ENCODE assay signal across 7 mouse cellular contexts in genomic region chr4:86611524-86612288, GRCm38 (mm10). TPM values are rescaled to one million over a fixed set of nuclear protein-coding genes. Genes with fewer than 3 reads are reported as not detected.
DNase-seq lines count a peak whose midpoint lies in the region; ATAC-seq lines count a peak whose summit lies in the region.

TSS of gene Haus6 (minus strand) at chr4:86612055.

- peak within 1 kb of the TSS; percentile 60 for H3K27ac ChIP-seq in intestine, embryonic 16.5 days (ENCODE audit: low read length)
- peak within 1 kb of the TSS; percentile 48; the same call in 1 of the 2 replicates for H3K27ac ChIP-seq in midbrain, embryonic 11.5 days (ENCODE audit: low read depth, low read length)

- H3K36me3 ChIP-seq in intestine, embryonic 16.5 days (ENCODE audit: control insufficient read depth, insufficient read depth, low read length) = no peaks in the 10 kb centered on the region
- H3K36me3 ChIP-seq in midbrain, embryonic 11.5 days (ENCODE audit: control insufficient read depth, insufficient read depth, low read length) = 0 out of 2 replicates have a peak, but pooled peaks cover 3% of the 10 kb centered on the region

- DNase-seq in adrenal gland, adult 8-10 months = peak; percentile 92
- peak; percentile 86 for DNase-seq in embryo, embryonic 9.5 days (ENCODE audit: extremely low spot score)
- peak; percentile 81 to 89 for DNase-seq in gastrocnemius, postnatal 4 days (ENCODE audit: low spot score in 2 of 2)
- peak; percentile 92 to 93 for DNase-seq in left cerebral cortex, postnatal 36 days (ENCODE audit: low spot score in 2 of 2)
- DNase-seq in midbrain, embryonic 11.5 days (ENCODE audit: low spot score, missing footprints) = peak; percentile 98
- DNase-seq in skeletal muscle tissue, adult 2 months (ENCODE audit: low read depth, low spot score) = peak; percentile 98

- H3K4me3 ChIP-seq in intestine, embryonic 16.5 days (ENCODE audit: low read length) = peak within 1 kb of the TSS; percentile 96
- peak within 1 kb of the TSS; percentile 89 for H3K4me3 ChIP-seq in midbrain, embryonic 11.5 days (ENCODE audit: low read depth, low read length)

- WGBS in intestine, embryonic 16.5 days = under 1% methylated on average over 59 of the region's 59 CpGs
- under 1% methylated on average over 59 of the region's 59 CpGs for WGBS in midbrain, embryonic 11.5 days

- no peaks in the 10 kb centered on the region for H3K9me3 ChIP-seq in intestine, embryonic 16.5 days (ENCODE audit: control insufficient read depth, low read length)
- H3K9me3 ChIP-seq in midbrain, embryonic 11.5 days (ENCODE audit: control insufficient read depth, low read length) = no peaks in the 10 kb centered on the region

- peak within 1 kb of the TSS; percentile 81 for H3K4me2 ChIP-seq in intestine, embryonic 16.5 days (ENCODE audit: low read depth, low read length)
- H3K4me2 ChIP-seq in midbrain, embryonic 11.5 days = peak within 1 kb of the TSS; percentile 78

- ATAC-seq in intestine, embryonic 16.5 days = peak; percentile 100
- peak; percentile 100 for ATAC-seq in midbrain, embryonic 11.5 days (ENCODE audit: low FRiP score)

- intact Hi-C loops in left cerebral cortex, postnatal 36 days (cut with DNase I) = loop anchor here (1.0 to 5.0 kb wide), 2 partner anchors 36 to 86 kb away; partner anchors contain the start of gene Rraga

- H3K4me1 ChIP-seq in intestine, embryonic 16.5 days (ENCODE audit: control insufficient read depth, insufficient read depth, low read length) = no peaks in the 10 kb centered on the region
- H3K4me1 ChIP-seq in midbrain, embryonic 11.5 days (ENCODE audit: control insufficient read depth, insufficient read depth, low read length) = peaks cover 4% of the 10 kb centered on the region; the same call in 1 of the 2 replicates

- no peaks in the 10 kb centered on the region for H3K27me3 ChIP-seq in intestine, embryonic 16.5 days (replicated peaks; ENCODE audit: control insufficient read depth, insufficient read depth, low read length)
- H3K27me3 ChIP-seq in midbrain, embryonic 11.5 days (ENCODE audit: control insufficient read depth, insufficient read depth, low read length) = no peaks in the 10 kb centered on the region

- peak within 1 kb of the TSS; percentile 88 for H3K9ac ChIP-seq in intestine, embryonic 16.5 days (ENCODE audit: low read depth, low read length)
- peak within 1 kb of the TSS; percentile 86 for H3K9ac ChIP-seq in midbrain, embryonic 11.5 days (ENCODE audit: low read length)

RNA-seq across cellular contexts. Expression of gene Haus6, which starts in this region (rescaled TPM):
- total RNA-seq in adrenal gland, adult 8-10 months (2022) = 10 to 100 TPM; 10.2 to 14.5 (median 10.8) TPM
- 10 to 100 TPM; 10.4 to 12.2 TPM for total RNA-seq in gastrocnemius, postnatal 4 days (2021)
- polyA plus RNA-seq in intestine, embryonic 16.5 days (2015; fragmentation: Nextera tagmentation; extraction: Ambion mirVana) = 9.2 and 10.1 TPM in 2 replicates
- total RNA-seq in left cerebral cortex, postnatal 36 days (2021) = 1 to 10 TPM; 9.4 to 9.6 TPM
- polyA plus RNA-seq in midbrain, embryonic 11.5 days (2014; fragmentation: Nextera tagmentation; extraction: Ambion mirVana) = 28.8 and 29.7 TPM in 2 replicates

Comparison
In these comparisons a context has a peak if more than half of its experiments do, and no peak if none do; other contexts are left out.
1. Peak in every context shown above with its lines: DNase-seq, ATAC-seq, H3K4me3 ChIP-seq and H3K27ac ChIP-seq.